Mouse (Mus musculus) lung, adult 10 weeks (tissue): ENCODE measurements around the gene Ccnh. TPM values are rescaled to one million over a fixed set of nuclear protein-coding genes. Genes with fewer than 3 reads are reported as not detected.

ENCODE experiments used
- polyA plus RNA-seq: library from polyadenylated mRNA; stranded (reverse); fragments of 350-450 nt; fragmentation: Illumina TruSeq; extraction: RNeasy Lipid Tissue Mini Kit (QIAGEN cat#74804); gene quantifications from one replicate; pipeline ENCODE4 v1.2.3, GENCODE M21; 2014; ENCODE audit warnings: low read depth, low replicate concordance; ENCODE audit not compliant: insufficient read depth

Ccnh gene
- polyA plus RNA-seq, result 16.8 TPM

DNA sequence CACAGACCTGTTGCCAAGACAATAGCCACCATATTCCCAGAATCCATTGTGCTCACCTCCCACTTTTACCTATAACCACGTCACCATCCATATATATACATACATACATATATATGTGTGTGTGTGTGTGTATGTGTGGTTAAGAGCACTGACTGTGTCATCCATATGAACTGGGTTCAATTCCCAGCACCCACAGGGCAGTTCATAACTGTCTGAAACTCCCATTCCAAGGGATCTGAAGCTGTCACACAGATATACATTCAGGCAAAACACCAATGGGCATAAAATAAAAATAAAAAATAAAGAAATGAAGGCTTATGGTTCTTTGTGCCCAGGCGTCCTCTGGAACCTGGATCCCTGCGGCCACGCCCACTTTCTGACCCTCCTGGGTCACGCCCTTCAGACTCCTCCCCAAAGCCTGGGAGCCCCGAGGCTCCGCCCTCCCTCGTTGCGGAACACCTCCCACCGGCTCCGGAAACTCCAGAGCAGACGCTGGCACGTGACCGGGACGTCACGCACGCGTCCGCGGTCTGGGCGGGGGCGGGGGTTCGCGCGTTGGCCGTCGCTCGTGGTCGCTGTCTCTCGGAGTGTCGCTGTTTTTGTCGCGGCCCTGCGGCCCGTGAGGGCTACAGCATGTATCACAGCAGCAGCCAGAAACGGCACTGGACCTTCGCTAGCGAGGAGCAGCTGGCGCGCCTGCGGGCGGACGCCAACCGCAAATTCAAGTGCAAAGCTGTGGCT, at the start of gene Ccnh:
TSS of gene Ccnh (plus strand) at position 506 of the 741 bp plus-strand sequence.

Other genes starting within 250 kb of the Ccnh start
- gene Rasa1, start 99.7 kb downstream of the Ccnh start, polyA plus RNA-seq, result 19.5 TPM